Mouse (Mus musculus) embryo, embryonic 11 days (tissue): ENCODE data around the gene Gm8237.
"Not testable (repeated sequence)": the region's sequence is repeated elsewhere in the genome, so short reads cannot be mapped to it uniquely, and the experiment has no call there.

Experiments
- DNase-seq: peaks from one replicate; pipeline ENCODE4 v3.0.0-alpha.2; 2015

Gene Gm8237

DNA sequence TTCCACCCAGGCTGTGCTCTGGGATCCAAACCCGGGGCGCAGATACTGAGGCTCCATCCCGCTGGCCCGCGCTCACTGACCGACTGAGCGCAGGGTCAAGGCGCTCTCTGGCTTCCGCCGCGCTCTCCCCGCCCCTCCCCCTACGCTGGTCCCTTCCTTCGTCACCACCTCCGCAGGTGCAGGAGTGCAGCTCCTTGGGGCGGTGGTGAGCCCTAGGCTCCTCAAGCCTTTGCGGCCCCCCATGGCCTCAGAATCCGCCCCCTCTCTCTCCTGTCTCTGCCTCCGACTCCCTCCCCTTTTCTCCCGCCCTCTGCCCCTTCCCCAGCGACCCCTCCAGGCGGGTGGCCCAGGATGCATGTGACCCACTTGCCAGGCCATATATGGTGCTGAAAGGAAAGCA, at the start of gene Gm8237:
Gene Gm8237, minus strand, starts transcription at position 142 of the 400 bp plus-strand sequence.
- peak; percentile 17 for DNase-seq

- DNase-seq: not testable (repeated sequence)
Measured at GRCm38 (mm10) chr14:5923276-5923675, 43.1 kb upstream of the Gm8237 start.

GRCm38 (mm10) chr14:5918330-5918942, 38.3 kb upstream of the Gm8237 start:
- not testable (repeated sequence) for DNase-seq

DNA sequence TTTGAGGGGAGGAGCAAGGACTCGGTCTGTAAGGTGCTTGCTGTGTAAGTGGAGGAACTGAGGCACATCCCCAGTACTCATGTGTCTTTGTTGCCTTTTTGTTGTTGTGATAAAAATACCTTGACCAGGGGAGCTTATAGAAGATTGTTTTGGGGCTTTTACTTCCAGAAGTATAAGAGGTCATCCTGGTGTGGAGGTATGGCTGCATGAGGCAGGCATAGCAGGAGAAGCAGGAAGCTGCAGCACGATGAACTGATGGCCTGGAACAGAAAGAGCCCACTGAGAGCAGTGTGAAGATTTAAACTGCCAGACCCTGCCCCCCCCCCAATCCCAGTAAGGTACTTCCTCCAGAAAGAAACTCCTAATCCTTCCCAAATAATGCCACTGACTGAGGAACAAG, 33.5 kb upstream of the Gm8237 start:
- not testable (repeated sequence) for DNase-seq

DNA sequence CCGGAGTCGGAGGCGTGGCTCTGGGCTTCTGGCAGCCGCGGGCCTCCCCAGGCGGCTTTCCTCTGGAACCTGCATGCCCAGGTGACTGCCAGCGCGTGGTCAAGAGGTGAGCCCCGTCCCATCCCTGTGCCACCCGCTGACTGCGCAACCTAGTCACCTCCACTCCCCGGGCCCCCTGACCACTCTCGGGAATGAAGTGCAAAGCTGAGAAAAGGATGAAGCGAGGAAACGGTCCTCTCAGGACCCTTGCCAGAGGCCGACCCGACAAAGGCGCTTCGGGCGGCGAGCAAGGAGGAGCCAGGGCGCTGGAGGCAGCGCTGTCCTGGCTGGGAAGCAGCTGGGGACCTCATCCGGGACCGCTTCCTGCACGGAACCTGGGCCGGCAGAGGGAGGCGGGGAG, 391 bp downstream of the Gm8237 start:
- peak; percentile 7 for DNase-seq

DNA sequence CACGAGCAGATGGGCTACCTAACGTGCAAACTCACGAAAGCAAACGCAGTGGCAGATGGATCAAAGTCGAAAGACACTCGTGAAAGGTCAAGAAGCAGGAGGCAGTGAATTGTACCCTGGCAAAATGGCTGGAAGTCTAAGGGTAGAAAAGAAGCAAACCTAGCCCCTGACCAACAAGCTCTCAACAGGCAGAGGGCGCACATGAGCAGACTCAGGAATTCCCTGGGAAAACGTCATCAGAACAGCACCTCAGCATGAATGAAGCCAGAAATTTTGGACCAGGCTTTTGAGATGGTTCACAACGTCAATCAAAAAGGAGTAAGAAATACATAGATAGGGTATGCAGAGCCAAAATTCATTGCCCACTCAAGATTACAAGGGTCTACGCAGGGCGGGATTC, 1.0 kb downstream of the Gm8237 start:
- peak; percentile 78 for DNase-seq

DNA sequence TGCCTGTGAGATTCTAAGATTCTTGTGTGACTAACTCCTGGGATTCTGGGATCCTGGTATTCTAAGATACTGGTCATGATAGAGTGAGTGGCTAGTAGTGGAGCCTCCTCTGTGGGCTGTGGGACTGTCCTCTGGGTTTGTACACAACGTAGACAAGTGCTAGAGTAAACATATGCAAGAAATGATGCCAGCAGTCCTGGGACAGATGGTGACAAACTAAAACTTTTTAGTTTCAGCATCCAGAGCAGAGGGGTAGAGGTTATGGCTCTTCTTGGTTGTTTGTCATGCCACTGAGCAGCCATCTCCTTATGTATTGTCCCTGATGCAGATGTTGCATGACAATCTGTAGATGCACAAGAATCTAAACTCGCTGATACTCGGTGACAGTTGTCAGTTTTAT, 24.3 kb downstream of the Gm8237 start:
- not testable (repeated sequence) for DNase-seq

DNA sequence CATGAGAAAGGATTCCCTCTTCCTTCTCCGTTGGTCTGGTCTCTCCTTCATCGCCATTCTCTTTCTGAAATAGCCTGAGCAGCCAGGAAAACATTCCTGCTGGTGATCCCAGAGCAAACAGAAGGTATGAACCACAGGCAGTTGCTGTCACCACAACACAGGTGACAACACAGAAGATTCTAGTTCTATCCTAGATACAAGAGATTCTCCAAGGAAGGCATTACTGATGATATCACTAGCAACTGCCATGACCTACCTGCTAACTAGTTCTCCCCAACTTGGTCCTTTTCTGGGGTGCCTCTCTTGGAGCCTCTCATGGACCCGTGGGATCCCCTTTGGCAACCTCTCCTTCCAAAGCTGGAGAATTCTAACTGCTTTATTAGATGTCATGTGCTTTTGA, 50.0 kb downstream of the Gm8237 start, which contains the start of gene Gm3424:
Gene Gm3424, minus strand, starts transcription at position 101 of the 400 bp plus-strand sequence.
- not testable (repeated sequence) for DNase-seq

GRCm38 (mm10) chr14:5812699-5813356, 67.4 kb downstream of the Gm8237 start:
- not testable (repeated sequence) for DNase-seq
